Mouse (Mus musculus): ENCODE data around the gene Aldh9a1. TPM values are rescaled to one million over a fixed set of nuclear protein-coding genes. Genes with fewer than 3 reads are reported as not detected.

The Aldh9a1 gene
- polyA plus RNA-seq, 1 experiment from 2014 or later, result 29.2 TPM

DNA sequence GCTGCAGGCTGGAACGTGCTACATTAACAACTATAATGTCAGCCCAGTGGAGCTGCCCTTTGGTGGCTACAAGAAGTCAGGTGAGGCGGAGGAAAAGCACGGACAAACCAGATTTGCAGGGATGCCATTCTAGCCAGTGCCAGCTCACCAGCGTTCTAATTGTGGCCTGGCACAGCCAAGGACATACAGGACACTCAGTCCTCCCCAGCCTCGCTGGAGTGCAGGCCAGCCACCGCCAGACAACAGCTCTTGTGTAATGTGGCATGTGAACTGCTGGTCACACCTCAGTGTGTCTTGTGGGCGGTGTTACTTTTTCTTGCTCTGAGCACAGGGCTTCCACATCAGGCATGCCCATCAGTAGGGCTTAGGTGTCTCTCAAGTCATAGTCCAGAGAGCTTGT lies 16.0 kb downstream of the Aldh9a1 start:
- H3K4me3 ChIP-seq (ENCODE audit: low read depth, low read length), result no peak overlapping the region
- no peak overlapping the region for H3K27ac ChIP-seq (ENCODE audit: low read depth, low read length)
- no peaks in the 10 kb centered on the region for H3K4me1 ChIP-seq (ENCODE audit: control insufficient read depth, insufficient read depth, low read length)
- 93% methylated on average over 7 of the region's 7 CpGs for WGBS
- no peak overlapping the region for H3K4me2 ChIP-seq (ENCODE audit: low read depth, low read length)
- no peak for ATAC-seq (ENCODE audit: low read depth)
- H3K27me3 ChIP-seq (ENCODE audit: control insufficient read depth, insufficient read depth, low read length), result no peaks in the 10 kb centered on the region
- peaks cover 3% of the 10 kb centered on the region; the same call in 1 of the 2 replicates for H3K36me3 ChIP-seq (ENCODE audit: control insufficient read depth, insufficient read depth, low read length)
- H3K9ac ChIP-seq (replicated peaks; ENCODE audit: low read depth, low read length), result no peak overlapping the region
- H3K9me3 ChIP-seq (ENCODE audit: control insufficient read depth, low read length), result no peaks in the 10 kb centered on the region

DNA sequence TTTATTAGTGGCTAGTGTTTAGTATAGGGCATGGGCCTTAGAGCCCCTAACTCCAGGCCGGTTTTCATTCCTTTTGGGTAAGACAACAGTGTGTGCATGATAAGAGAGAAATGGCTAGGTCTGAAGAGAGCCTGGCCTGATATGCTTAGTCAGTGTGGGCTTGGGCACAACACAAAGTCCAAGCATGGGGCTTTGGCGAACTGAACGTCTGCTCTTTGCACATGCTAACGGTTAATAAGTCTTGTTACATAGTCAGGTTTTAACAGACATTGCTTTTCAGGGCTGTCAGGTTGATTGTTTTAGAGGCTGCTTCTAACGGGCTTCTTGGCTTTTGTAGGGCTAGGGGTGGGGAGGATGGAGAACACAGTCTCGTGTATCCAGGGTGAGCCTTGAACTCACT lies 16.8 kb downstream of the Aldh9a1 start:
- 92% methylated on average over 6 of the region's 6 CpGs for WGBS
- Histone ChIP-seq H3K27me3 (ENCODE audit: control insufficient read depth, insufficient read depth, low read length) (no peaks in the 10 kb centered on the region), H3K36me3 (ENCODE audit: control insufficient read depth, insufficient read depth, low read length) (0 out of 2 replicates have a peak, but pooled peaks cover 3% of the 10 kb centered on the region), H3K4me1 (ENCODE audit: control insufficient read depth, insufficient read depth, low read length) (no peaks in the 10 kb centered on the region), H3K27ac (ENCODE audit: low read depth, low read length) (no peak overlapping the region), H3K4me2 (ENCODE audit: low read depth, low read length) (no peak overlapping the region), H3K4me3 (ENCODE audit: low read depth, low read length) (no peak overlapping the region), H3K9ac (replicated peaks; ENCODE audit: low read depth, low read length) (no peak overlapping the region), H3K9me3 (ENCODE audit: control insufficient read depth, low read length) (no peaks in the 10 kb centered on the region)
- no peak for ATAC-seq (ENCODE audit: low read depth)

DNA sequence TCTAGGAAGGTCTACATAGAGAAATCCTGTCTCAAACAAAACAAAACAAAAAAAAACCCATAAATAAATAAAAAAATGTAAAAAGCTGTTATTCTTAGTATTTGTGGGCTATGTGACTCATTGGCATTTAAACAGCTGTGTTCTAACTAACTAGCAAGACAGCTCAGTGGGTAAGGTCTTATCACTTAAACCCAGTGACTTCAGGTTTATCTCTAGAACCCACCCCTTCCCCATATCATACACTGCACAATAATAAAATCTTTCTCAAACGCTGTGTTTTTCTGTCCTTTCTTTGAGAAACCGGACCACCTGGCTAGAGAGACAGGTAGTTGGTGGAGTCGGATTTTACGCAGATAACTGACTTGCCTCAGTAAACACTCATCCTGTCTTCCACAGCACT lies 18.2 kb downstream of the Aldh9a1 start:
- H3K9me3 ChIP-seq (ENCODE audit: control insufficient read depth, low read length), result no peaks in the 10 kb centered on the region
- ATAC-seq (ENCODE audit: low read depth), result no peak
- H3K27me3 ChIP-seq (ENCODE audit: control insufficient read depth, insufficient read depth, low read length), result no peaks in the 10 kb centered on the region
- no peak overlapping the region for H3K4me2 ChIP-seq (ENCODE audit: low read depth, low read length)
- no peak overlapping the region for H3K4me3 ChIP-seq (ENCODE audit: low read depth, low read length)
- H3K4me1 ChIP-seq (ENCODE audit: control insufficient read depth, insufficient read depth, low read length), result no peaks in the 10 kb centered on the region
- 92% methylated on average over 4 of the region's 4 CpGs for whole genome bisulfite sequencing
- no peak overlapping the region for H3K27ac ChIP-seq (ENCODE audit: low read depth, low read length)
- H3K9ac ChIP-seq (replicated peaks; ENCODE audit: low read depth, low read length), result no peak overlapping the region
- 0 out of 2 replicates have a peak, but pooled peaks cover 3% of the 10 kb centered on the region for H3K36me3 ChIP-seq (ENCODE audit: control insufficient read depth, insufficient read depth, low read length)

DNA sequence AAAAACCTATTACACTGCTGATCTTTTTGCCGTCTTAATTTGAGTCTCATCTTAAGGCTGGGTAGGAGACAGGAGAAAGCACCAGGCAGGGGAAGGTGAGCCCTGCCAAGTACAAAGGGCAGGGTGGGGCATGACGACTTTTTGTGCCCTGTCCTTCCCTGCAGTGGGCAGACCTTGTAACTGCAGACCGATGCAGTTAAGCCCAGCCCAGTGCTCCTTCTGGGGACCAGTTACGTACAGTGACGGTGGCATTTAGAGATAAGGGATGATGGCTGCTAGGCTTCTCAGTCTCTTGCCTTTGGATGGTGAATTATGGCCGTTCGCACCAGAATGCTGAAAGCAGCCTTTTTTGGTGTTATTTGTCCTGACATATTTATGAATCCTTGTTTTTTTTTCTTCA lies 18.7 kb downstream of the Aldh9a1 start:
- Histone ChIP-seq H3K4me3 (ENCODE audit: low read depth, low read length) (no peak overlapping the region), H3K4me1 (ENCODE audit: control insufficient read depth, insufficient read depth, low read length) (no peaks in the 10 kb centered on the region), H3K27me3 (ENCODE audit: control insufficient read depth, insufficient read depth, low read length) (no peaks in the 10 kb centered on the region), H3K36me3 (ENCODE audit: control insufficient read depth, insufficient read depth, low read length) (0 out of 2 replicates have a peak, but pooled peaks cover 3% of the 10 kb centered on the region), H3K9ac (replicated peaks; ENCODE audit: low read depth, low read length) (no peak overlapping the region), H3K9me3 (ENCODE audit: control insufficient read depth, low read length) (no peaks in the 10 kb centered on the region), H3K4me2 (ENCODE audit: low read depth, low read length) (no peak overlapping the region), H3K27ac (ENCODE audit: low read depth, low read length) (no peak overlapping the region)
- no peak for ATAC-seq (ENCODE audit: low read depth)
- 85% methylated on average over 7 of the region's 7 CpGs for WGBS

DNA sequence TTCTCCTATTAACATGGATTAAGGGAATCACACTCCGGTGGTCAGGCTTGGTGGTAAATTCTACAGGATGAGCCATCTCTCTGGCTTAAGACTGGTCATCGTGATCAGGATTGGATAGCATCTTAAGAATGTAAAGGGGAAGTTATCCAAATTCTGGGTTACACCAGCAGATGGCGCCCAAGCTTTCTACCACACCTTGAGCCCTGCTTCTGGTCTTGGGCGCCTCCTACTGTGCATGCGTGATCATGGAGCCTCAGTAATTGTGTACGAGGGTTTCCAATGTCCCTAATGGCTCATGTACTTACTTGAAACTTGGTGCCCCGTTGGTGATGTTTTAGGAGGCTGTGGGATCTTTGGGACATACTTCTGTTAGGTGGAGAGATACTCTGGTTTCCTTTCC lies 20.1 kb downstream of the Aldh9a1 start:
- Histone ChIP-seq H3K27me3 (ENCODE audit: control insufficient read depth, insufficient read depth, low read length) (no peaks in the 10 kb centered on the region), H3K9me3 (ENCODE audit: control insufficient read depth, low read length) (no peaks in the 10 kb centered on the region), H3K4me1 (ENCODE audit: control insufficient read depth, insufficient read depth, low read length) (no peaks in the 10 kb centered on the region), H3K4me3 (ENCODE audit: low read depth, low read length) (no peak overlapping the region), H3K27ac (ENCODE audit: low read depth, low read length) (no peak overlapping the region), H3K9ac (replicated peaks; ENCODE audit: low read depth, low read length) (no peak overlapping the region), H3K4me2 (ENCODE audit: low read depth, low read length) (no peak overlapping the region), H3K36me3 (ENCODE audit: control insufficient read depth, insufficient read depth, low read length) (no peaks in the 10 kb centered on the region)
- WGBS, result 16% methylated on average over 7 of the region's 7 CpGs
- ATAC-seq (ENCODE audit: low read depth), result peak; percentile 39; the same call in 1 of the 2 replicates

DNA sequence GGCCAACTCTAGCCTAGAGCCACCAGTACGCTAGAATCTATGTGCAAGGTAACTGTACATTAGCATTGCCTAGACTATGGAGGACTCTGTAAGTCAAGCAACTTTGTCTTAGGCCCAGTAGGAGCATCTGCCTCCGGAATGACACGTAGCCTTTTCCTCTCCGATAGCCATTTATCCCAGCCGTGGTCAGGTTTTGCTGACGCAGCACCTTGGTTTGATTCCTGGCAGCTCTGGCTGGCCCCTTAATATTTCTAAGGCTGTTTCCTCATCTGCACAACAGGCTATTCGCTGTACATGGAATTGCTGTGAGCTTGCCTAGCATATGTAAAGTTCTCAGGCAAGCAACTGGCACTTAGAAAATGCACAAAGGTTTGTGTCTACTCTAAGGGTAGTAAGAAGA lies 22.9 kb downstream of the Aldh9a1 start:
- no peak overlapping the region for H3K9ac ChIP-seq (replicated peaks; ENCODE audit: low read depth, low read length)
- 90% methylated on average over 7 of the region's 7 CpGs for WGBS
- no peaks in the 10 kb centered on the region for H3K27me3 ChIP-seq (ENCODE audit: control insufficient read depth, insufficient read depth, low read length)
- H3K36me3 ChIP-seq (ENCODE audit: control insufficient read depth, insufficient read depth, low read length), result no peaks in the 10 kb centered on the region
- H3K4me2 ChIP-seq (ENCODE audit: low read depth, low read length), result no peak overlapping the region
- no peak overlapping the region for H3K4me3 ChIP-seq (ENCODE audit: low read depth, low read length)
- no peaks in the 10 kb centered on the region for H3K4me1 ChIP-seq (ENCODE audit: control insufficient read depth, insufficient read depth, low read length)
- no peak for ATAC-seq (ENCODE audit: low read depth)
- no peaks in the 10 kb centered on the region for H3K9me3 ChIP-seq (ENCODE audit: control insufficient read depth, low read length)
- no peak overlapping the region for H3K27ac ChIP-seq (ENCODE audit: low read depth, low read length)

DNA sequence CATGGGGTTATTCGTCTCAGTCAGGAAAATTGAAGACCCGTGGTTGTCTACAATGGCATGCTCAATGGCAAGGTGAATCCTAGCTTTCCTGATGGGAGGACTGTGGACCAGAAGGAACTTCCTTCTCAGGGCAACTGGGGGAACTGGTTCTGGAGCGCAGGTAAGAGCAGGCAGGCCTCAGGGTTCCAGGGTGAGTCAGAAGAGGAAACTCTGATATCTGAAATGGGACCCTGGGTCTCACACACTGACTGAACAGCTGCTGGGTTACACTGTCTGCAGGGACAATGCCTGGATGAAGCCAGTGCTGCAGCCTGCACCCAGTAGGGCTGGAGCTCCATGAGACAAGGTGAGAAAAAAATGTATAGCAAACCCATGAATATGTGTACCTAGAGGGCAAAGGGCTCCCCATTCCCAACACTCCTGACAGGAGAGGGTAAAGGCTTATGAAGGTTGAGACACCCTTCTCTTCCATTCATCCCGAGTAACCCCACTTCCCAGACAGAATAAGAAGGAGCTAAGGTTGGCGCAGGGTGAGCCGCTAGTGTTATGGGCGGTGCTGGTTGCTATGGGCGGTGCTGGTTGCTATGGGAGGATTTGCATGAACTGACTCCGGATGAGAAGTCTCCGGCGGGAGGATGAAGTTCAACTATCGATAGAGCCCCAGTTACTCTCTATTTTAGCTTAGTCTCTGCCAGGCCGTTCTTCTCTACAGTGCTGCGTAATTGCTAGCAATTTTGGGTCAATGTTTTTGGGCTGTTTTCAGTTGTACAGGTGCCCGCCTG lies 24.4 kb downstream of the Aldh9a1 start:
- Histone ChIP-seq H3K27ac (ENCODE audit: low read depth, low read length) (no peak overlapping the region), H3K9me3 (ENCODE audit: control insufficient read depth, low read length) (no peaks in the 10 kb centered on the region), H3K4me1 (ENCODE audit: control insufficient read depth, insufficient read depth, low read length) (no peaks in the 10 kb centered on the region), H3K9ac (replicated peaks; ENCODE audit: low read depth, low read length) (no peak overlapping the region), H3K36me3 (ENCODE audit: control insufficient read depth, insufficient read depth, low read length) (no peaks in the 10 kb centered on the region), H3K4me2 (ENCODE audit: low read depth, low read length) (no peak overlapping the region), H3K4me3 (ENCODE audit: low read depth, low read length) (no peak overlapping the region), H3K27me3 (ENCODE audit: control insufficient read depth, insufficient read depth, low read length) (no peaks in the 10 kb centered on the region)
- WGBS, result 17% methylated on average over 15 of the region's 15 CpGs
- ATAC-seq (ENCODE audit: low read depth), result no peak

DNA sequence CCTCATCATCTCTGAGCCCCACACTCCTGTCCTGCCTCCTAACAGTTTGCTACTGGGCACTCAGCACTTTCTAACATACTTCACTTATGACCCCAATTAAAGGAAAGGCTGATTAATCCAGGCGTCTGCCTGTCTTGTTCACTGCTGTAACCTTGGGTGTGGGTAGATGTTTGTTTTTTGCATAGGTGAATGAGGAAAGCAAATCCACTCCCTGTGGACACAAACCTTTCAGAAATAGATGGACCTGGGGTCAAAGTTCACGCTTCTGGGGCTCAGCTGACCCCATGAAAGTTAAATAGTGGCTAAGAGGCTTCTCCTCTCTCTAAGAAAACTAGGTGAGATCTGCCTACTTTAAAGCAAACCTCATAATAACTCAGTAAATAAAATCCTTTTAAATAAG lies 25.2 kb downstream of the Aldh9a1 start:
- no peak overlapping the region for H3K9ac ChIP-seq (replicated peaks; ENCODE audit: low read depth, low read length)
- no peaks in the 10 kb centered on the region for H3K36me3 ChIP-seq (ENCODE audit: control insufficient read depth, insufficient read depth, low read length)
- no peaks in the 10 kb centered on the region for H3K9me3 ChIP-seq (ENCODE audit: control insufficient read depth, low read length)
- H3K27ac ChIP-seq (ENCODE audit: low read depth, low read length), result no peak overlapping the region
- no peaks in the 10 kb centered on the region for H3K4me1 ChIP-seq (ENCODE audit: control insufficient read depth, insufficient read depth, low read length)
- 48% methylated on average over 2 of the region's 2 CpGs for WGBS
- no peak for ATAC-seq (ENCODE audit: low read depth)
- no peak overlapping the region for H3K4me2 ChIP-seq (ENCODE audit: low read depth, low read length)
- no peaks in the 10 kb centered on the region for H3K27me3 ChIP-seq (ENCODE audit: control insufficient read depth, insufficient read depth, low read length)
- no peak overlapping the region for H3K4me3 ChIP-seq (ENCODE audit: low read depth, low read length)

DNA sequence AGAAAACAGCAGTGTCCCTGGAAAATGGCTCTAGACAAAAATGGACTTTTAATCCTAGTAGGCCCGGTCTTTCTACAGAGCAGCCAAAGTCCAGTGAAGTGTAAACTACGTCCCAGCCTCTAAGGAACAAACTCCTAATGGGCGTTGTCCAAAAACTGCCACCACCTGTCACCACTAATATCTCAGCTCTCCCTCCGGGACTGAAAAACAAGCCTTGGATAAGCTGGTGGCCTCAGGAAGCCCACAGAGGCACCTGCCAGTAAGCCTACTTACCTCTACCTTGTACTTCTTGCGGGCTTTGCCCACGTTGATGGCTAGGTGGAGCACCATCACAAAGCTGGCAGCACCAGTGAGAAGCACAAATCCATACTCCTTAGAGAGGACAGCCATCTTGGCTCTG lies 28.2 kb downstream of the Aldh9a1 start:
- Histone ChIP-seq H3K4me2 (ENCODE audit: low read depth, low read length) (no peak overlapping the region), H3K9ac (replicated peaks; ENCODE audit: low read depth, low read length) (no peak overlapping the region), H3K27ac (ENCODE audit: low read depth, low read length) (no peak overlapping the region), H3K27me3 (ENCODE audit: control insufficient read depth, insufficient read depth, low read length) (no peaks in the 10 kb centered on the region), H3K4me3 (ENCODE audit: low read depth, low read length) (no peak overlapping the region), H3K4me1 (ENCODE audit: control insufficient read depth, insufficient read depth, low read length) (no peaks in the 10 kb centered on the region), H3K36me3 (ENCODE audit: control insufficient read depth, insufficient read depth, low read length) (no peaks in the 10 kb centered on the region), H3K9me3 (ENCODE audit: control insufficient read depth, low read length) (no peaks in the 10 kb centered on the region)
- no peak for ATAC-seq (ENCODE audit: low read depth)
- 76% methylated on average over 6 of the region's 6 CpGs for WGBS

Data from neural tube, embryonic 14.5 days (tissue).